Mouse (Mus musculus) heart, adult 8-10 months (tissue): ENCODE results near the gene Susd1. TPM values are rescaled to one million over a fixed set of nuclear protein-coding genes. Genes with fewer than 3 reads are reported as not detected.

Experiments used
- DNase-seq: peaks from one replicate; pipeline ENCODE4 v3.0.0; 2022; ENCODE audit warnings: low spot score
- total RNA-seq, 4 experiments: library from RNA; stranded (reverse); gene quantifications; 2 replicates each; pipeline ENCODE4 v1.2.4; 2022

Susd1 gene
- total RNA-seq, 4 experiments from 2014 or later: 0.31 to 2.2 (median 0.83) TPM

DNA sequence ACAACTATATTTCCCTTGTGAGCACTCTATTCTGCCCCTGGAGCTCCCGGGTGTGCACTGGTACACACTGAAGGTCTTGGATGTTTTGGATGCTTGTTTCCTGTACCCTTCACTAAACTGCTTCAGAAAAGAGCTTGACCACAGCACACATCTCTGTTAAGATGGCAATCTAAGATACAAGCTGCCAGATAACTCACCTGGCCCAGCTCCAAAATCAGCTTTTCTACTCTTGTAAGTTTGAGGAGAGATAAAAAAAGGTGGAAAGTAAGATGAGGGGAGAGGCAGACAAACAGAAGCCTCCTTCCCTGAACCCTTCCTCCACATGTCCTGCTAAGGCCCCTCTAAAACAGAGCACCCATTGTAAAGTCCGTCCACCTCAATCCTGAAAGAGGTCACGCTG is 115.7 kb downstream of the Susd1 start:
- no peak for DNase-seq

DNA sequence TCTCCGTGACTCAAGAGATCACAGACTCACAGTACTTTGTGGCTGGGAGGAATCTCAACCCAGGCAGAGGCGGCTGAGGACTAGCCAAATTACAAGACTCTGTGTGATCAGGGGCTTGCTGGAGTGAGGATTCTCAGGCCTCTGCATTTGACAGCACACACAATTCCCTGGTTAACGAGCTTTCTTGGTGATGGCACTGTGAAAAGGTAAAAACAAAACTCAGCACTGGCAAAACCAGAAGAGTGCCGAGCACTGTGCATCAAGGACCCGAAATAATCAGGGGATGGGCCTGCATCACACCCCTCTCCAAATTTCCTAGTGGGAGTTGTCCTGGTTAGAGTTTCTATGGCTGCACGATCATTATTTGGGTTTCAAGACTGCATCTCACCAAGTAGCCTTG is 116.4 kb downstream of the Susd1 start:
- no peak for DNase-seq

DNA sequence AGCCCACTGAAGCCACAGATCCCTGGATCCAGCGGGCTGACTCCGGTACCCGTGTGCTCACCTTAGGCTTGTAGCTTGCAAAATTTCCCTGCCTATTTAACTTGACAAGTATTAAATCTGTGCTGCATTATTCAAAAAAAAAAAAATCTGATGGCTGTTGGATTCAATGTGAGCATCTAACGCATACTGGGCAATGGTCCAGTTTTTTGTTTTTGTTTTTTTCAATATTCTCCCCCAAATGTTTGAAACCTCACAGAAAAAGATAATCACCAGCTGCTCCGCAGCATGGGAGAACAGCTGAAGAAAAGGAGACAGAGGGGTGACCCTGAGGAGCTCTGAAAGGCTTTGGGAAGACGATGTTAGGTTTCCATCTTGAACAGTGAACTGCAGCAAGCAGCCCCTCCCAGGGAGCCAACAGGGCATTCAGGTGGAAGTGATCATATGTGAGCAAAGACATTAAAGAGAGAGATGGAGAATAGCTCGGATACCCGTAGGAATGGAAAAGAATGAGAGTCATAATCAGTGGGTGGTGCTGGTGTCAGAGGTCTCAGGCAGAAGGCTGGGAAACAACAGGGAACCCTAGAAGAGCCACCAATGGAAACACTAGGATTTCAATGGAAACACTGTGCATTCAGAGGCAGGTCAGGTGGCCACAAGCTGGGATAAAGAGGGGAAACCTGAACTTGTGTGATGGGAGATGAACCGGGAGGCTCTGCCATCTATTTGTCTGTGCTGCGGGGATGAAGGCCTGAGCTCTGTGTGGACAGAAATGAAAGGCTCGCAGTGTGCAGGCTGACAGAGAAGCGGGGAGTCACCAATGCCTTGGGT is 117.0 kb downstream of the Susd1 start:
- DNase-seq: no peak

DNA sequence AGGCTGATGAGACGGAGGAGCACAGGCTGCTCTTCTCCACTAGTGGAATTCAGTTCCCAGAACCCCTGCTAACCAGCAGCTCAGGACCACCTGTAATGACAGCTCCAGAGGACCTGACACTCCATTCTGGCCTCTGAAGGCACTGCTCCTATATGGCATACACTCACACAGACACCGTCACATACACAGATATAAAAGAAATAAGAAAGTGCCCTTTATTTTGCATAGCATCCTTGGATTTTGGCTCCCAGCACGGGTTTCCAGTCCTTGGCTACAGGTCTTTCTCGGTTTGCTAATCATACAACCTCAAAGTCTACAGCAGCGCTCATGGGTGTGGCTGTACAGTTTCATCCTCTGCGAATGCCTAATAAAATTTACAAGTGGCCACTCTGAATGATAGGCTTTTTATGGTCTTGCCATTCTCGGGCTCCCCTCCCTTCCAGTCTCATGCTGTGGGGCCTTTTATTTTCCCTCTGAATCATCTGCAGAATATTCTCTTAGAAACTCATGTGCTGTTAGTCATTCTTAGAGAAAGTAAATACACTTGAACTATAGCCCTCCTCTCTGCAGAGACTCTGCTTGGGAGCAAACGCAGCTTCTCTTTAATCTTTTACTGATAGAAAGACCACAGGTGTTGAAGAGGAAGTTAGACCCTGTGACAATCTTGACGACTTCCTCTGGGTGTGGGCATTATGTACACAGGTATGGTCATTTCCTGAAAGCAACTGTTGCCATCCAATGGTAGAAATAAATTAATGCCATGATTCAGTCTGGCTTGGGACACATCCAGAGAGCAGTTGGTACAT is 119.1 kb downstream of the Susd1 start:
- DNase-seq: no peak

DNA sequence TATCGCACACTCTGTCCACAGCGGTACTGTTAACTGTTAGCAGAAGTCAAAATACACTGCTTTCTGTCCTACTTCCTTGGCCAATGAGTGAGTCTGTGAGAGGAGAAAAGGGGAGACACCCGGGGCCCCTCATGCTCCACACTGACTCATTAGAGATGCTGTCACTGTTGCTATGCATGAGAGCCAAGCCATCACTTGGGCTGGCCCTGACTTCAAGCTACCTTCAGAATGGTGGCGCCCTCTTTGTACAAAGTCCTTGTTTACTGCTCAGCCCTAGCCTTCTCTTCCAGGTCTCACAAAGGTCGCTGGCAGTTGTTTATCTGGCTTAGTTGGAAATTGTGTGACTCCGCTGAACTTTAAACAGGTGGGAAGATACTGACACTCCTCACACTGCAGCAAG is 119.8 kb downstream of the Susd1 start:
- no peak for DNase-seq

DNA sequence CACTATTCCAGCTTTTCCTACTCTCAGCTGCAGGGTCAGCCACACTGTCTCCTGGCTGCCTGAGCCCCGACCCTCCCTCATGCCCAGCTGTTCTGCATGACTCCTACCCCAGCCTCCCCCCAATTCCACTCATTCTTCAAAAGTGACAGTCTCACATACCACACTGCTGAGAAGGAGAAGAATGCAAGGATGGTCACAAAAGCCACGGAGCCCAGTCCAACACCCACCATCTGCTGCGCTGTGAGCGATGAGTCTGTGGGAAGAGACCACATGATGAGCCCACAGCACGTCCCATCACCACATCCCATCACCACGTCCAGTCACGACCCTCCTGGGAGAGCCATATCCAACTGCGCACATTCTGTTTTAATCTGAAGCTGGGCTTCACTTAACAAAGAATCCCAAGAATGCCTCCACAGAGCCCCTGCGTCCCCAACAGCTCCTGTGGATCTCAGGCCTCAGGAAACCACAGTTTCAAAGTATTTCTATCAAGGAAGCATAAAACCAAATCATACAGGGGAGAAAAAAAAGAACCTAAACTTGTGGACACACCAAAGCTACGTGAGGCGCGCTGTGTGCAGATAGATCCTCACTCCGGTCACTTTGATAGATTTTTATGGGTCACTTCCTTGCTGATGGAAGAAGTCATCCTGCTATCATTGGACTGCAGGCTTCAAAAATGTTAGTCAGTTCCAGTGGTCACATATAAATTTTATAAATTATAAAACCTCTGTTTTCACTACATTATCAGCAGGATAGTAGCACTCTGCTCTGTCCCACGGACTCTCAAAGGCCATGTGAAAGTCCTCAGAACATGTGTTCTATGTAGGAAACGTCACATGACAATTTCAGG is 122.7 kb downstream of the Susd1 start:
- DNase-seq: no peak

DNA sequence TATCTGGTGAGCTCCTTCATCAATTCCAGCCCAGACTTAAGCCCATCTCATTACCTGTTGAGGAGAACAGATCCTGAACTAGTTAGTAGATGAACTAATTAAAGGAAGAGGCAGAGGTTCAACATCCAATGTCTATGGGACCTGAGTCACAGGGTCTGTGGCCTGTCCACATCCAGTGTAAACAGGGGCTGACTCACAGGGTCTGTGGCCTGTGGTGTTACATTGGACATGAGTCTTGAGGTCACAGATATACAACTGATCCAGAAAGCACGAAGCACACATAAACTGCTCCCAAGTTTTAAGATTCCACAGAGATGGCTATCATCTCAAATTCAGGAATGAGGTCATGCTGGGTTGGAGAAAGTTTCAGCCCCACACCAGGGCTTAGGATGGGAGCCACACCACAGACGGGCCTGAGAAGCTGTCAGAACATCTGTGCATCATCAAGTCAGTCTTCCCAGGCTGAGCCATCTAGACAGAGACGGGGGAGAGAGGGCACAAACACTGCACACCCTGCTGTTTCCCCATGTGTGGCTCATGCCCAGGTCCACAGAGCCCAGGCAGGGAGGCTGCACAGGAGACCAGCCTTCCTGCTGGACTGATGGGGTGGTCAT is 123.4 kb downstream of the Susd1 start:
- DNase-seq: no peak

DNA sequence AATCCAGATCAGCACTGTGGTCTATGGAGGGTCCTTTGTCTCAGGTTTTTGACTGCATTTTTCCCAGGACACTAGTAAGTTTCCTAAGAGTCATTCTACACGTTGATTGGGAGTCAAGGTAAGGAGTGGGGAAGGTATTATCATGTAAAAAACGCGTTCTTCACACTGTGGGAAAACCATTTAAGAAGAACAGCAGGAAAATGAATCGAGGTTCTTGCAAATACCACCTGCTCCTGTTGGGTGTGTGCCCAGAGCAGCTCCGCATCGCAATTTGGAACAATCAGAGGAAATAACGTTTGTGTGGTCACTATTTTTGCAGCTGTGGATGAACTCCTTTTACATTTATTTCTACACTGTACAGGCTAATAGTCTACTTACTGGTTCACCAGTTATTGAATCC is 125.5 kb downstream of the Susd1 start:
- peak; percentile 78 for DNase-seq

DNA sequence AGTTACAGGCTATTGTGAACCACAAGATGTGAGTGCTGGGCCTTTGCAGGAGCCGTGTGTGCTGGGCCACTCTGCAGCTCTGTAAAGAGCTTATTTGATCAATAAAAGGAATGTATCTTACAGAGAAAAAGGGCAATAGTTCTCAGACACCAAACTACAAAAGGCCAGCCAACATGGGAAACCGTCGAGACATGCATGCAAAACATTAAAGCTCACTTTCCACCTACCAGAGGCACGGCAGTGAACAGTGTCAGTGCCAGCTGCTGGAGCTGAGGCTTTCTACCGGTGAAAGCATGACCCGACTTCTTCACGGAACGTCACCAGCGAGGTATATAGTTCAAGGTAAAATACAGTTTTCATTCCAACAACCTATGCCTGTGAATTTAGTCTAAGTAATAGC is 127.8 kb downstream of the Susd1 start:
- no peak for DNase-seq

DNA sequence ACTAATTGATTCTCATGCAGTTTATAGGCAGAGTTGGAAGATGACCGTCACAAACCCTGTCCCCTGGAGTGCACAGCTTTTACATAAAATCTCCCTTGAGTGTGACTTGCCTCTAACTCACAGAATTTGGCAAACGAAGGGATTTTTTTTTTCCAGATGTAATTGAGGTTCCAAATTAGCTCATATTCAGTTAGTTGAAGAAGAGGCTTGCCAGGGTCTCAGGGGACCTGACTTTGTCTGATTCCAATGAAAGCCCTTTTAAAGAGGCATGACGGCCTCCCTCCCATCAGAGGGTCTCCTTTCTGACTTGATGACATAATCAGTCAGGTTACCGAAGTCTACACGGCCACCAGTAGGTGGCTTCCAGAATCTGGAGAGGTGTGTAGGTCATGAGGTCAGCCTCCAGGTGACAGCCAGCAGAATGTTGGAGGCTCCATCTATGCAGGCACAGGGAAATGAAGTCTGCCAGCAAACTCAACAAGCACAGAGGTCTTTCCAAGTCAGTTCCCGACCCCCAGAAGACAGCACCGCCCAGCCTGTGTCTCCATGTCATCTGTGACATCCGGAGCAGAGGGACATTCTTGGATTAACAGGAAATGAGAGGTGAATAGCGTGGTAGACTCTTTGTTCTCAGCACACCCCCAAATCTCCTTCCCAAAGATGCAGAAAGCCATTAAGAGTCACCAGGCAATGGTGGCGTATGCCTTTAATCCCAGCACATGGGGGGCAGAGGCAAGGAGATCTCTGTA is 130.4 kb downstream of the Susd1 start:
- DNase-seq: no peak

DNA sequence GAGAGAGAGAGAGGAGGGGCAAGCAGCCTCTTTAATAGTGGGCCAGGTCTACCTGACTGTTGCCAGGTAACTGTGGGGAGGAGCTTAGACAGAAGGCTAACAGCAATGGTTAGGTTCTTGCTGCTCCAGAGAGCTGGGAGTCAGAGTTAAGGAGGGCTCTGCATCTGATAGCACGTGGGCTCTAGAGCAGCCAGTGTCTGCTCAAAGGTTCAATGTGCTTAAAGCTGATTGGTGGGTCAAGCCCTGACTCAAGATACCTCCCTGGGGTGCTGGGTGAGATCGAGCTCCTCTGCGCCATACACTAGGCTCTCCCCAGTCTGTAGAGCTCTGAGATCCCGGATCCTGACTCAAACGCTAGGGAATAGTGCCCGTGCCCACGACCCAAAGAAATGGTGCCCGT is 136.0 kb downstream of the Susd1 start:
- no peak for DNase-seq

DNA sequence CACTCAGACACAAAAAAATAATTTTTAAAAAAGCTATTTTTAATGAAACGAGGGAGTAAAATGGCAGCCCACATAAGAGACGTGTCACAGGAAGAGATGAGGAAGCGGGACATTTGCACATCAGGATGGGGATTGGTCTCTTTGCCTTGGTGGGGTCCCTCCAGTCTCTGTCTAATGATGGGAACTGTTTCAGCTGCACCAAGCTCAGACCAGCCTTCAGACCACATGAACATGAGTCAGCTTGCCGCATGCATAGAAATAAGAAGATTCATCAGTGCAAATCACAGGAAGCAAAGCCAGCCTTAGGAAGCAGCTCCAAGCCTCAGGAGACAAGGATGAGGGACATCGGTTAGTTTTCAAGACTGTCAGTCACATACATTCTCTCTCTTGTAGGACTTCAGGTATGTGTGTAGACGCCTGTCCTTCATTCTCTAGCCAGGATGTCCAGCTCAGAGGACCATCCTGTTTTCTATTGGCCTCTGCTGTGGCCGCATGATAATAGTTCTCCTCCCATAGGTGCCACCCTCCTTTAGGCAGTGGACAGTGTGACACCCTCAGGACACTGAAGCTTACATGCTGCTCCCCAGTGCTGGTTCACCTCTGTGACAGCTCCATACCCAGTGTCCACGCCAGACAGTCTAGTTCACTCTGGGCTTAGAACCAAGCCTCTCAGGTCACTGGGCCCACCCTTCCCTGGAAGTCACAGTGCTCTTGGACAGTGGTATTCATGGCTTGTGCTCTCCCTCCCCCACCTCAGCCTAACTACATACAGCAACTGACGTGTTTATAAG is 137.2 kb downstream of the Susd1 start:
- no peak for DNase-seq

DNA sequence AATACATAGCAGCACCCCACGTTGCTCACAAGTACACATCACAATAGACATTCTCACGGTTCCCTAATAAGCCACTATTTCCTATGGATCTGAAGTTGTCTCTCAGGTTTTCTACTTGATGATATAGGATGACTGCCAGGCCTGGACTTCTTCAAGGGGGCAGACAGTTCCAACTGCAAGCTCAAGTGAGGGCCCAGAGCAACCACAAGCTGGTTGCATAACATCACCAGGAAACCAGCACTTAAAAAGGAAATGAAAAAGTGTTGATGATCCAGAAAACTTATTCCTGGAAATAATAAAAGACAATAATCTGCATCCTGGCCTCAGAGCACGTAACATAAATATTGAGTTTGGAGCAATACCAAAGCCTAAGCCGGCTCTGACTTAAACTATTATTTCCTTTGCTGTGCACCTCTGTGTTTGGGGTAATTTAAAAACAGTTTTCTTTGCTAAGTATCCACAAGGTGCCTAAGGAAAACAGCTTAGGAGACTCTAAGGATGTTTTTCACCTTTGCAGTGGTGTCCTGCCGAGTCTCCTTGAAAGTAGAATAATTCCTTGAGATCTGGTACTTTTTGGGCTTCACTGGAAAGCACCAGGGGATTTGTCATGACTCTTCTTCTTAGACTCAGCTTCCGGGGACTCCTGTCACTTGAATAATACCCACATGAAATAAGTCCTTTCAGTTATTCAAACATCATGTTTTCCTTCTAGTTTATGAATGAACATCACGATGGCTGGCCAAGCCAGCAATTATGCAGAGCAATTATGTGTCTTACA is 139.5 kb downstream of the Susd1 start:
- no peak for DNase-seq

DNA sequence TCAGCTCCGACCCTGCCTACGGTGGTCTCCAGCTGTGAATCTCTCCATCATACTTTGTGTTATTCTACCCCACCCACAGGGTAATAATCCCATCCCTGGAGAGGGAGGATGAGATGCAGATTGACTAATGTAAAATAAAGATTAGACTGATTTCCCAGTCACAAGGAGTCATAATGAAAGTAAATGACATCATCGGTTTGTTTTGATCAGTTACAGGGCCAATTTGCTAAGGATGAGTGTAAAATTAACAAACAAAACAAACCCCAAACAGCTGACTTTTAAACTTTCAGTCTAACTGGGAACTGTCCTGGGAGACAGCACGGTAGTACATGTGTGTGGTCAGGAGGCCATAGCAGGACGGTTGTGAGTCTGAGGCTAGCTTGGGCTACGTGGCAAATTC is 143.3 kb downstream of the Susd1 start:
- DNase-seq: no peak

DNA sequence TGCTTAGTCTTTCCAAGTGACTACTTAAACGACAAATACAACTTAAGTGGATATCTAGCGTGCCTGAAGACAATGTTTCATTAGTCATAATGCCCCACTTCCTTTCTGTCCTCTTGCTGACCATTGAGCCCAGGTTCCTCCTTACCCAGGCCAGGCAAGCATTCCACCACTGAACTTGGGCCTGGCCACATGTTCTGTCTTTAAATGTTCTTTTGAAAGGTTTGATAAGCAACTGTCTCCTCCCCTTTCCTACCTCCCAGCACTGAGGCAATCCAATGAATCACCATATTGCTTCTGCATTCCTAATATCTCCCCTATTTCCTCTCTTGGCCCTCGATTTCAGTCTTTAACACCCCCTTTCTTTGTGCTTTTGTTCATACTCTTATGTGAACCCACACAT is 143.8 kb downstream of the Susd1 start:
- no peak for DNase-seq

DNA sequence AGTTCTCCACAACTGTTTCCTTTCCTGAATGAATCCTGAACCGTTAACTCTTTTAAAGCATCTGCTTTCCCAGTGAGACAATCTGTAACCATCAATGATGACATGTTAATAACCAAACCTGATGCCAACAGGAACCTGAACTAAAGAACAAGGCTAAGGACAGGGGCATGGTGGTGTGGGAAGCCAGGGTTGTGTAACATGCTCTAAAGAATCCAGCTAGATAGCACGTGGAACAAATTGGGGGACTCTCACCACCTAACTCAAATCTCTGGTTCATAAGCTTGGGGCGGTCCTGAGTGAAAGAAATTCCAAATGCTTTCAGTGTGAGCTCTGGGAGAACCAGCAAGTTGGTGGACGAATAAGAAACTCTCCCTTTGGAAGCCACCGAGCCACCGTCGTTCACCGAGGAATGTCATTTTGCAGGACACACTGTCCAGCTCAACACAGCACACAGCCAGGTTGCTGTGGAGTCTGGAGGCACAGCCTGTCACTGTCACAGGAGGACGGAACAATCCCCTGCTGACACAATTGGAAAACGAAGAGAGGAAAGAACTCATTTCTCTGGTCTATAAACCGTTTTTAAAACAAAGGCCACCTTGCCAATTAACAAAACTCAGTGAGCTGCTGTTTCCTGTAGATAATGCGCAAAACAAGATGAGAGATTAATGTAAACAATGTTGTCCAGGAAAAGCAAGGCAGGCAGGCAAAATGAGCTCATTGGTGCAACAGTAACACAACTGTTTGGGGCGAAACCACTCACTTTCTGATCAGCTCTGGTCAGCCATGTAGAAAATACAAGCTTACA is 146.3 kb downstream of the Susd1 start:
- peak; percentile 49 for DNase-seq

DNA sequence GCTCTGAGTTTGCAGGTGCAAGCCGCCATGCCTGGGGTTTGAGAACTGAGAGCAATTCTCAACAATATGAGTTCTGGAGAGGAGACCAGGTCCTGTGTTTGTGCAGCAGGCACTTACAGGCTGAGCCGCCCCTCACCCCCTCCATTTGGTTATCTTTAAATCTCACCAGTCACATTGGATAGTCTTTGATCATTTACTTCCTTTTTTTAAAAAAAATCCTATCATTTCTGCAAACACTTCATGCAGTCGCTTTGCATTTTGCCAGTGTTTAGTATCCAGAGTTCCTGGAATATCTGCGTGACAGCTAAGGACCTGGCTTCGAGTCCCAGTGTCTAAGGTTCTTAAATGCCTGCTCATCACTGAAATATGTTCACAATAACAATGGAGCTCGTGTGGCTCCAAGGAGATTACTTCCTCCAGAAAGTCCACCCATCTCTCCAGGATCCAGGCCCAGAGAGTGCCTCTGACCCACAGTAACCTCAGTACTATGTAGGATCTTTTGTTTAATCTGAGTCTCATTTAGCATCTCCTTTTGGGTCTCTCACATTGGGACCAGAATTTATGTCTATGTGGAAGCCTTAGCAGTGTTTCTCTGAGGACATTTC is 147.4 kb downstream of the Susd1 start:
- DNase-seq: no peak

DNA sequence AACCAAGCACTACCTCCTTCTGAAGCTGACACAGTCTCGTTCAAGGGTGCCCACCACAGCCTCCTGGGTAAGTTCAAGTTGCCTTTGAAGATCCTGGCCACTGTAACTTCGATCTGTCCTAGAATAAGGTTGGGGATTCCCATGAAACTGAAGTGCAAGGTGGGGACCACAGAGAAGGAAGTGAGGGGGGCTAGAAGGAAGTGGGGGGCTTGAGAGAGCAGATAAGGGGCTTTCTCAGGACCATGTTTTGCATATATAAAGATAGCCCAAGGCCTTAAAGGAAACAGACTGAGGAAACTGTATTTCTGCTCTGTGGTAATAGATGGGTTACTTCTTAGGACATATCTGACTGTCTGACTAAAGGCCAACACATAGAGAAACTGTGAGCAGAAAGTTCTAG is 151.3 kb downstream of the Susd1 start:
- no peak for DNase-seq
